Comparison of ENCODE assay signal across 18 mouse cellular contexts in genomic region chr13:94180477-94181420, GRCm38 (mm10).
DNase-seq lines count a peak whose midpoint lies in the region; TF ChIP-seq lines count a peak whose summit lies in the region.
"Had no signal": no experiment of that assay in that cellular context is flagged by ENCODE, and none has a peak within 500 bp of the region (broad histone marks: within the 10 kb centered on the region; RNA-seq: fewer than 3 reads in every experiment).

No protein-coding gene starts in this region.

- peaks cover 62% of the 10 kb centered on the region for H3K79me2 ChIP-seq in MEL (ENCODE audit: control insufficient read depth, insufficient read depth, low read length, poor library complexity)

- TF ChIP-seq RAD21 in MEL (IDR thresholded peaks at IDR 0.05; ENCODE audit: low read depth, low read length), result no peak

- H3K36me3 ChIP-seq in kidney, adult 2 months (ENCODE audit: control insufficient read depth, insufficient read depth, low read length), result no peaks in the 10 kb centered on the region
- peaks cover 10 to 44% of the 10 kb centered on the region in 2 experiments for H3K36me3 ChIP-seq in MEL (ENCODE audit: control insufficient read depth in 1 of 2, insufficient read depth in 2 of 2, low read length in 2 of 2)
- H3K36me3 ChIP-seq: embryonic facial prominence, embryonic 12.5 days; liver, embryonic 15.5 days; stomach, embryonic 15.5 days had no signal

- 83% methylated on average over 5 of the region's 5 CpGs for WGBS in kidney, adult 2 months

- TF ChIP-seq POLR2A in kidney, adult 2 months (IDR thresholded peaks at IDR 0.05; ENCODE audit: low read depth, low read length), result no peak
- TF ChIP-seq POLR2A in MEL (IDR thresholded peaks at IDR 0.05; ENCODE audit: control insufficient read depth in 1 of 2, insufficient read depth in 1 of 2, low read depth in 1 of 2, low read length in 2 of 2, poor library complexity in 1 of 2), result no peak

- no peak overlapping the region for H3K27ac ChIP-seq in kidney, adult 2 months (ENCODE audit: insufficient read depth, low read depth, low read length)
- peak overlapping the region; percentile 37; the same call in 1 of the 2 replicates for H3K27ac ChIP-seq in MEL (ENCODE audit: control insufficient read depth, low read depth, low read length)
- H3K27ac ChIP-seq: embryonic facial prominence, embryonic 12.5 days; limb, embryonic 12.5 days; liver, embryonic 15.5 days; stomach, embryonic 15.5 days had no signal

- no peaks in the 10 kb centered on the region for H3K27me3 ChIP-seq in kidney, adult 2 months (replicated peaks; ENCODE audit: control insufficient read depth, insufficient read depth, low read length)
- no peaks in the 10 kb centered on the region for H3K27me3 ChIP-seq in MEL (ENCODE audit: control insufficient read depth in 1 of 2, insufficient read depth in 2 of 2, low read length in 2 of 2)
- H3K27me3 ChIP-seq: embryonic facial prominence, embryonic 12.5 days; limb, embryonic 12.5 days; liver, embryonic 15.5 days; Patski had no signal

- no peak overlapping the region for H3K9ac ChIP-seq in MEL (ENCODE audit: control insufficient read depth, low read depth, low read length, poor library complexity, severe bottlenecking)
- H3K9ac ChIP-seq: embryonic facial prominence, embryonic 12.5 days; limb, embryonic 12.5 days; liver, embryonic 15.5 days; stomach, embryonic 15.5 days had no signal

- TF ChIP-seq EP300 in MEL (IDR thresholded peaks at IDR 0.05; ENCODE audit: low read depth in 1 of 2, low read length in 2 of 2), result peak; percentile 62 to 75

- peaks cover 7% of the 10 kb centered on the region; the same call in 1 of the 2 replicates for H3K4me1 ChIP-seq in kidney, adult 2 months (ENCODE audit: control insufficient read depth, insufficient read depth, low read length)
- H3K4me1 ChIP-seq in MEL (ENCODE audit: control insufficient read depth in 1 of 2, insufficient read depth in 2 of 2, low read length in 2 of 2), result peaks cover 22 to 39% of the 10 kb centered on the region in 2 experiments
- H3K4me1 ChIP-seq: stomach, embryonic 15.5 days had no signal

- peak; percentile 10 for DNase-seq in kidney, adult 2 months
- DNase-seq in kidney, postnatal 14 days, result no peak
- DNase-seq in MEL (ENCODE audit: low read depth, low spot score) (peak; percentile 66), MEL-GATA-1-ER (ENCODE audit: extremely low read depth, low read depth) (peak; percentile 48)
- DNase-seq in lung, postnatal 36 days, result peak; percentile 35
- DNase-seq in thymus, adult 18-20 months, result no peak
- DNase-seq in adrenal gland, postnatal 36 days, result no peak
- DNase-seq: adrenal gland, postnatal 10 days; cerebellum, adult 9-11 months; gastrocnemius, postnatal 36 days; kidney, adult 9 months; kidney, postnatal 36 days; right cerebral cortex, postnatal 25 days had no signal

- no peak overlapping the region for H3K4me3 ChIP-seq in kidney, adult 2 months (ENCODE audit: insufficient read depth, low read depth, low read length)
- H3K4me3 ChIP-seq in MEL (ENCODE audit: control insufficient read depth in 1 of 2, insufficient read depth in 1 of 2, low read depth in 2 of 2, low read length in 2 of 2), result no peak overlapping the region
- H3K4me3 ChIP-seq: embryonic facial prominence, embryonic 12.5 days; limb, embryonic 12.5 days; liver, embryonic 15.5 days; stomach, embryonic 15.5 days had no signal

- H3K9me3 ChIP-seq in MEL (replicated peaks; ENCODE audit: insufficient read depth, low read length), result no peaks in the 10 kb centered on the region
- H3K9me3 ChIP-seq: embryonic facial prominence, embryonic 12.5 days; limb, embryonic 12.5 days; liver, embryonic 15.5 days; stomach, embryonic 15.5 days had no signal

- TF ChIP-seq CTCF in kidney, adult 2 months (conservative IDR thresholded peaks at IDR 0.05; ENCODE audit: insufficient read depth, insufficient read length, low read depth, low read length), result no peak
- no peak for TF ChIP-seq CTCF in MEL (IDR thresholded peaks at IDR 0.05 in 2 of 3, conservative IDR thresholded peaks at IDR 0.05 in 1 of 3; ENCODE audit: control insufficient read depth in 1 of 3, insufficient read depth in 1 of 3, low read depth in 2 of 3, low read length in 3 of 3, poor library complexity in 1 of 3, severe bottlenecking in 1 of 3)

TF ChIP-seq in MEL, 35 proteins besides CTCF, POLR2A, EP300 and RAD21:
- TF ChIP-seq JUND (IDR thresholded peaks at IDR 0.05; ENCODE audit: low read depth, low read length), result no peak
- TF ChIP-seq ZC3H11A (IDR thresholded peaks at IDR 0.05; ENCODE audit: low read depth, low read length), result no peak
- no peak for TF ChIP-seq MAFK (IDR thresholded peaks at IDR 0.05; ENCODE audit: borderline replicate concordance, low read depth, low read length)
- no peak for TF ChIP-seq GABPA (IDR thresholded peaks at IDR 0.05; ENCODE audit: low read depth, low read length)
- peak; percentile 66 for TF ChIP-seq MAX (IDR thresholded peaks at IDR 0.05; ENCODE audit: low read length)
- no peak for TF ChIP-seq ZKSCAN1 (IDR thresholded peaks at IDR 0.05; ENCODE audit: low read depth, low read length)
- peak; percentile 45 for TF ChIP-seq RCOR1 (IDR thresholded peaks at IDR 0.05; ENCODE audit: low read depth, low read length)
- no peak for TF ChIP-seq NELFE (IDR thresholded peaks at IDR 0.05; ENCODE audit: low read depth, low read length)
- peak; percentile 68 for TF ChIP-seq MXI1 (IDR thresholded peaks at IDR 0.05; ENCODE audit: low read depth, low read length)
- TF ChIP-seq E2F4 (IDR thresholded peaks at IDR 0.05; ENCODE audit: borderline replicate concordance, low read depth, low read length), result no peak
- no peak for TF ChIP-seq ELF1 (IDR thresholded peaks at IDR 0.05; ENCODE audit: low read depth, low read length)
- TF ChIP-seq TCF12 (IDR thresholded peaks at IDR 0.05; ENCODE audit: low read depth, low read length), result peak; percentile 55
- peak; percentile 69 for TF ChIP-seq MYB (IDR thresholded peaks at IDR 0.05; ENCODE audit: low read depth, low read length)
- TF ChIP-seq USF1 (IDR thresholded peaks at IDR 0.05; ENCODE audit: low read depth, low read length), result no peak
- TF ChIP-seq POLR2AphosphoS2 (IDR thresholded peaks at IDR 0.05; ENCODE audit: low read length), result no peak
- TF ChIP-seq KAT2A (conservative IDR thresholded peaks at IDR 0.05; ENCODE audit: low read depth, low read length), result no peak
- TF ChIP-seq USF2 (IDR thresholded peaks at IDR 0.05; ENCODE audit: borderline replicate concordance in 1 of 2, insufficient read depth in 1 of 2, low read depth in 1 of 2, low read length in 2 of 2), result no peak
- TF ChIP-seq UBTF (IDR thresholded peaks at IDR 0.05; ENCODE audit: borderline replicate concordance, insufficient read depth, low read depth, low read length), result no peak
- no peak for TF ChIP-seq MEF2A (IDR thresholded peaks at IDR 0.05; ENCODE audit: extremely low read depth, insufficient replicate concordance, low read depth, low read length, poor library complexity, severe bottlenecking)
- TF ChIP-seq SMC3 (IDR thresholded peaks at IDR 0.05; ENCODE audit: low read depth, low read length), result no peak
- no peak for TF ChIP-seq HCFC1 (IDR thresholded peaks at IDR 0.05; ENCODE audit: low read depth, low read length)
- peak; percentile 68 for TF ChIP-seq ETS1 (IDR thresholded peaks at IDR 0.05; ENCODE audit: low read depth, low read length)
- TF ChIP-seq SIN3A (IDR thresholded peaks at IDR 0.05; ENCODE audit: low read length), result no peak
- TF ChIP-seq ZMIZ1 (IDR thresholded peaks at IDR 0.05; ENCODE audit: low read depth, low read length), result no peak
- no peak for TF ChIP-seq TAL1 (IDR thresholded peaks at IDR 0.05; ENCODE audit: low read length)
- no peak for TF ChIP-seq TBP (IDR thresholded peaks at IDR 0.05; ENCODE audit: low read depth, low read length)
- no peak for TF ChIP-seq BHLHE40 (IDR thresholded peaks at IDR 0.05; ENCODE audit: borderline replicate concordance, low read depth, low read length)
- no peak for TF ChIP-seq MAZ (IDR thresholded peaks at IDR 0.05; ENCODE audit: low read depth, low read length)
- TF ChIP-seq MYC (IDR thresholded peaks at IDR 0.05; ENCODE audit: low read depth, low read length), result peak; percentile 89
- no peak for TF ChIP-seq CHD2 (IDR thresholded peaks at IDR 0.05; ENCODE audit: low read length)
- no peak for TF ChIP-seq ZNF384 (IDR thresholded peaks at IDR 0.05; ENCODE audit: low read depth, low read length)
- no peak for TF ChIP-seq NRF1 (IDR thresholded peaks at IDR 0.05; ENCODE audit: insufficient read depth, low read depth, low read length, poor library complexity, severe bottlenecking)
- TF ChIP-seq GATA1 (IDR thresholded peaks at IDR 0.05; ENCODE audit: low read depth, low read length), result 0 out of 2 replicates have a peak, but pooled peaks have one; percentile 64
- no peak for TF ChIP-seq CHD1 (IDR thresholded peaks at IDR 0.05; ENCODE audit: low read depth, low read length)
- no peak for TF ChIP-seq POLR2AphosphoS5 (IDR thresholded peaks at IDR 0.05; ENCODE audit: borderline replicate concordance, low read depth, low read length)

Comparison
In these comparisons a context has a peak if more than half of its experiments do, and no peak if none do; other contexts are left out.
1. DNase-seq: peak in kidney, adult 2 months (single experiment), MEL (single experiment), MEL-GATA-1-ER (single experiment) and lung, postnatal 36 days (single experiment); none in kidney, postnatal 14 days (single experiment), thymus, adult 18-20 months (0 of 2) and adrenal gland, postnatal 36 days (0 of 2).